Mouse (Mus musculus): Measurements from ENCODE around the gene Acsm1.
"Not testable (repeated sequence)": the region's sequence is repeated elsewhere in the genome, so short reads cannot be mapped to it uniquely, and the experiment has no call there.

Gene Acsm1

DNA sequence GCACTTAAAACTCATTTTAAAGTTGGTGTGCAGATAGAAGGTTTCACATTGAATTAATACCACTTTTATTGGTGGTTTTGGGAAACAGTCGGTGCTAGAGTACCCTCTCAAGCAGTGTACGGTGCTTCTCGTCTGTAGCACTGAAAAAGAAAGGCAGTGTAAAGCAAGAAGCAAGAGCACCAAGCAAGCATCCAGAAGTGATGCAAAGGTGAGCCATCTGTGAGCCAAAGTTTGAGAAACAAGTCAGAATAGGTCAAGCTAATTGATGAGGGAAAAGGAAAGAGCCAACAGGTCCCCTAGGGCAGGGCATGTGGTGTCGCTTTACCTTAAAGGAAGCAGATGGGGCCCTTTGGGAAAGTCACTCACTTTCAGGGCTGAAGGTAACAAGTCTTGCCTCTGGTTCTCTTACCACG is at the start of gene Acsm1:
TSS of gene Acsm1 (plus strand) at position 363 of the 413 bp plus-strand sequence.
- no peak for DNase-seq (ENCODE audit: low spot score)

DNA sequence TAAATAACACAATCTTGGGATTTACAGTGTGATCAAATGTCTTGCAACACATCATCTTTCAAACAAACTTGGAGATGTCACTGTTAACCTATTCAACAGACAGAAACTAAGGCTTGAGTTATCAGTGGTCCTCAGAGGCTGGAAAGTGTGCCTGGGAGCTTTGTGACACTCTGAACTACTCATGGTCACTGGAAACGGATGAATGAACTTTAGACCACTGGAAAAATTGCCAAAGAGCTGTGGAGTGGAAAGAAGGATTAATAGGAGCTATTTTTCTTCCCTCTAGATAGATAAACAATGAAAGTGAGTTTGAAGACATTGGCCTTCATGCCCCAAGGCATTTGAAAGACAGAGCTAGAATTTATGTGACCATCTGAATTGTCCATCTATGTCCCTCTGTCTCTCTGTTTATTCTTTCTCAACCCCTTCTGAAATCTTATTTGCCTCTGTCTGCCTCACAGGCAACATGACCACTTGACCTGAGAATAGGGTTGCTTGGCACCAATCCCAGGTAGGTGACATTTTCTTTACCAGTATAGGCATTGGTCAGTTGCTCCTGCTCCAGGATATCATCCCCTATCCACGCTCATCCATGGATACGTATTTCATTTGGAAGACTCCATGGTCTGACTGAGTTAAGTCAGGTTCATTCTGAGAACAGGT is 46.9 kb upstream of the Acsm1 start:
- DNase-seq (ENCODE audit: low spot score): no peak

DNA sequence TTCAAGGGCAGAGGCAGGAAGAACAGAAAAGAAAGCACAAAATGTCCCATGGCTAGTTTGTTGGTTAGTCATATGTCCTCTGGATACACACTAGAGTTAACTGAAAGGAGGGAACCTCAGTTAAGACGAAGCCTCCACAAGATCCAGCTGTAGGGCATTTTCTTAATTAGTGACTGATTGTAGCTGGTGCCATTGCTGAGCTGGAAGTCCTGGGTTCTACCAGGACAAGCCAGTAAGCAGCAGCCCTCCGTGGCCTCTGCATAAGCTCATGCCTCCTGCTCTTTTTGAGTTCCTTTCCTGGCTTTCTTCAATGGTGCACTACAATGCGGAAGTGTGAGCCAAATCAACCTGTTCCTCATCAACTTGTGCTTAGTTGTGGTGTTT is 46.4 kb upstream of the Acsm1 start:
- no peak for DNase-seq (ENCODE audit: low spot score)

DNA sequence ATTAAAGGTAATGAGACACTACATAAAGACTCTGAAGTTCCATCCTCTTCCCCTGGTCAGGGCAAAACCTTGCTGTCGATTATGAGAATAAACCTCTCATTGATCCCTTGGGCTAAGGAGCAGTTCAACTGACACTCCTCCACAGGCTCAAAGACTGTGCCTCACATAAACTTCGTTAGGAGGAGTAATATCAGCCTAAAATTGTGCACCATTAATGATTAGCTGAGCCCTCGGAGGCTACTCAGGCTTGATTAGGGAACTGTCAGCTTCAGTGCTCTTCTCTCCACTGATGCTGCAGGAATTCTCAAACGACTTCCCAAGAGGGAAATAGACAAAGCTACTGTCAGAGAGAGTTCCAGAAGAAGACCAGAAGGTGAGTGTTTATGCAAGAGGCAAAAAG is 45.4 kb upstream of the Acsm1 start:
- no peak for DNase-seq (ENCODE audit: low spot score)

DNA sequence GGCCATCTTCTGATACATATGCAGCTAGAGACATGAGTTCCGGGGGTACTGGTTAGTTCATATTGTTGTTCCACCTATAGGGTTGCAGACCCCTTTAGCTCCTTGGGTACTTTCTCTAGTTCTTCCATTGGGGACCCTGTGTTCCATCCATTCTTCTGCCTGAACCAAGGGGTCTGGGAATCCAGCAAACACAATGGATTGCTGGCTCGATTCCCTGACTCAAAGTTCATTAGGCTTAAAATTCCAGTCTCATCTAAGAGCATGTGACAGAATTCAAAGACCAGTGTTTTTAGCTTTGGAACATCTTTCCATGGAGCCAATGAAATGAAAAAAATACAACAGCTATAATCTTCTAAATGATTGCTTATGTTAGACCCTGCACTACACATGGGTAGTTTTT is 44.4 kb upstream of the Acsm1 start:
- DNase-seq (ENCODE audit: low spot score): not testable (repeated sequence)

DNA sequence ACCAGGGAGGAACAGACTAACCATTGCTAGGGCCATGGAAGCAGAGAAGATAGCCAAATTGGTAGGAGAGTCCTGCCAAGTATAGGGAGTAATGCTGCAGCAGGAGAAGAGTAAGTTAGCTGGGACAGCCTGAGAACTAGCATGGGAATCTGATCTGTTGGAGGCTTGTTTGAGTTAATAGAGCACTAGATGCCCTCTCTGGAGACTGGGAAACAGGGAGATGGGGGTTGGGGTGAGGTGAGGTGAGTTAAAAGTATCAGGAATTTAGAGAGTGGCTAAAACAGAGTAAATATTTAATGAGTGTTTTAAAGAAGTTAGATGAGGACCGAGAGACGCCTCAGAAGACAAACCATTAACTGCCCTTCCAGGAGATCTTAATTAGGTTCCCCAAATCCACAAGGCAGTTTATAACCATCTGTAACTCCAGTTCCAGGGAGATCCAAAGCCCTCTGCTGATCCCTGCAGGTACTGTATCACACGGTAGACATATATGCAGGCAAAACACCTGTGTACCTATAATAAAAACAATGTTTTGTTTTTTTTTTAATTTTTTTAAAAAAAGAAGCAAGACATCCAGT is 12.2 kb upstream of the Acsm1 start:
- DNase-seq (ENCODE audit: low spot score): no peak

DNA sequence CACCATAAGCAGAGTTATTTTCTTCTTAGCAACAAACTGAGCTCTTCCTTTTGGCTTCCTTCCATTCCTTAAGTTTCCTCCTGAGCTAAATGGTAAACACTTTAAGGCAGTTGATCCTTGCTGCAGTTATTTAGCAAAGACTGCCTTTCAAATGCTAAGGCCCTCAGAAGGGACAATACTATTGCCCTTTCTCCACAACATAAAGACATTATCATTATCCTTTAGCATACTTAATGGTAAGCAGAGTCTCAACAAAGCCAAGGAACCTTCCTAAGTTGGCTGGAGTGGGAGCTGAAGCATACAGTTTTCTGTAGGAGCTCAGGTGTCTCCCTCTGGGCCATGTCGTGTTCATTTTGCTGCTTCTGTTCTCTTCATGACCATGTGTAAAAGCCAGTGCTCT is 11.5 kb upstream of the Acsm1 start:
- DNase-seq (ENCODE audit: low spot score): no peak

DNA sequence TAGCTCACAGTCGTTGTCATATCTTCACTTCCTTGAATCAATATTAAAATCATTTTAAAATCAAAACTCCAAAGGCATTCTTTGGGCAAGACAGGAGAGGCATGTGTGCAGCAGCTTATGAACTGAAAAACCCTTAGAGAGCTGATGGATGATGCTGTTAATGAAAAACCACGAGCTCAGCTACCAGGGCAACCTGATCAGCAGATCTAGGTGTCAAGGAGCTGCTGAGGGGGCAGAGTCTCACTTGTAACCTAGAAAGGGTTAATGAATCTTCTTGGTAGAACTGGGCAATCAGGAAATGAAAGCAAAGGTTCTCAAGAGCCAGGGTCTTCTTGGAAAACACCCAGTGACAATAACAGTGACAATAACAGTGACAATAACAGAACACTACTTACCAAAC is 10.3 kb upstream of the Acsm1 start:
- no peak for DNase-seq (ENCODE audit: low spot score)

DNA sequence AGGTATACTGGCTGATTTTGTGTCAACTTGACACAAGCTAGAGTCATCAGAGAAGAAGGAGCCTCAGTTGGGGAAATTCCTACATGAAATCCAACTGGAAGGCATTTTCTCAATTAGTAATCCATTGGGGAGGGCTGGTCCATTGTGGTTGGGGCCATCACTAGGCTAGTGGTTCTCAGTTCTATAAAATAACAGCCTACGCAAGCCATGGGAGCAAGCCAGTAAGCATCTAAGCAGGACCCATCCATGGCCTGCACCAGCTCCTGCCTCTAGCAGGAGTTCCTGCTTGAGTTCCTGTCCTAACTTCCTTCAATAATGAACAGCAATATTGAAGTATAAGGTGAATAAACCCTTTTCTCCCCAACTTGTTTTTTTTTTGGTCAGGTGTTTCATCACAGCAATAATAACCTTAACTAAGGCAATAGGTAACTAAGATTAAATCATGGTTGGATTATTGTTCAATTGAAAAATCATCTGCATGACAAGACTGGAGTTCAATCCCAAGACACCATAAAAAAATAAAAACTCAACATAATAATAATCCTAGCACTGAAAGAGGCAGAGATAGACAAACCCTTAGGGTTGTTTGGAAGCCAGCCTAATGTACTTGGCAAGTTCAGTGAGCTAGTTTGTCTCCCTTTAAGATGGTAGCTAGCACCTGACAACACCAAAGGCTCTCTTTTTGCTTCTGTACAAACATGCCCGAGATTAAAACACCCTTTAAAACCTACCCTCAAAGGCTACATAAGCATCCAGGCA is 5.5 kb upstream of the Acsm1 start:
- DNase-seq (ENCODE audit: low spot score): no peak

DNA sequence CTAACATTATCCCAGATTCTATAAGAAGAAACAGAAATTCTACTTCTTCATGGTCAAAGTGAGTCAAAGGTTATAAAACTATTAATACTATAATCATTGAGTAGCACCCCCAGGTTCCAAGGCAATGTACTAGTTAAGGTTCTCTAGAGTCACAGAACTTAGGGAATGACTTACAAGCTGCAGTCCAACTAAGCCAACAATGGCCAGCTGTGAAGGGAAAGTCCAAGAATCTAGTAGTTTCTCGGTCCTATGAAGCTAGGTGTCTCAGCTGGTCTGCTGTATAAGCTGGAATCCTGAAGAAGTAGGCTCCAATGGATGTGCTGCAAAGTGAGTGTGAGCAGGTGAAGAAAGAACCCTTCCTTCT is 4.9 kb upstream of the Acsm1 start:
- no peak for DNase-seq (ENCODE audit: low spot score)

DNA sequence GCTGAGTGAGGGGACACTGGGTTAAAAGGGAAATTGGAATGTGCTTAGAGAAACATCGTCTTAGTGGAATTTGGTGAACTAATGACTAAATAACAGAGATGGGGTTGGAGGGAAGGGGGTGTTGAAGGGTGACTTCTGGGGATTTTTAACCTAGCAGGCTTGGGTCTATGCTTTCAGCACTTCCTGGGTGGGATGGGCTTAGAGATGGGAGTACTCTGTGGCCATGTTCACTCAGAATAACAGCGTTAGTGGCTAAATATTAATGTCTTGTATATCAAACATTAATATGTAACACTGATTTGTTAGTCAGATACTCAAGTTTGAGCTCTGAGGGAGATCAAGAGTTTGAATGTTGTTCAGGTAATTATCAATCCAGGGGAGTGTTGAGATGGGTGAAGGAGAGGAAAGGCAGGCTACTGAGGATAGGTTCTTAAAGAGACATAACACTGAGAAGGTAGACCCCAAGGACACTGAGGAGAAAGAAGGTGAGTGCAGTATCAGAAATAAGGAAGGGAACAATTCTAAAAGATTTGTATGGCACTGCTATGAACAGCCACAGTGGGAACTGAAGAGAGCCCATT is 1.8 kb upstream of the Acsm1 start:
- DNase-seq (ENCODE audit: low spot score): no peak

DNA sequence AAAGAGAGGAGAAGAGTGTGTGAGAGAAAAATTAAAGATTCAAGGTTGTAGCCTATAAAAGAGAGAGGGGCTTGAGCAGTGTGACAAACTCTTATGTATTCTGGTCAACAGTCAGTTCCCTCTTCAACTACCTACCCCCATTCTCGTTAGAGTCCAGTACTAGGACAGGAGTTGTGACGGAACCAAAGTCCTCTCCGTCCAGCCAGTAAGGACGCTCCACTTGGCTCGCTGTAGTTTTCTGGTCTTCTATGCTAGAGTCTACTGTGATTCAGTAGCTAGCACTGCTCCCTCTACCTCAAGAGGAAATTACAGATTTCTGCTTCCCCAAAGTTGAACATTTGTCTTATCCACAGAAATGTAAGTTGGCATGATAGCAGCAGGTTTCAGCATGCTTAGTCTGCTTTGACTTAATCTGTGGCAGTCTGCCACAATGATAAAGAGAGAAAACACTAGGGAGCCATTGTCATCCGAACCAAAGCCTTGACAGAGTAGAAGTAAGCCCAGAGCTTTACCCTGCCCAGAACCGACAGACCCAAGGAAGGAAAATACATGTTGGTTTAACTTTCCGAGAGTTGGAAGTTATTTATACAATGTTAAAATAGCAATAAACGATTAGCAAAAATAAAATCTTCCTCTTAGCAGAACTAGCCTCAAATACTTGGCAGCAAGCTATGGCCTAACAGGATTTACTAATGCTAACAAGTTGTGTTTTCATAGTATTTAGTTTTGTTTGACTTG is 731 bp upstream of the Acsm1 start:
- DNase-seq (ENCODE audit: low spot score): no peak

DNA sequence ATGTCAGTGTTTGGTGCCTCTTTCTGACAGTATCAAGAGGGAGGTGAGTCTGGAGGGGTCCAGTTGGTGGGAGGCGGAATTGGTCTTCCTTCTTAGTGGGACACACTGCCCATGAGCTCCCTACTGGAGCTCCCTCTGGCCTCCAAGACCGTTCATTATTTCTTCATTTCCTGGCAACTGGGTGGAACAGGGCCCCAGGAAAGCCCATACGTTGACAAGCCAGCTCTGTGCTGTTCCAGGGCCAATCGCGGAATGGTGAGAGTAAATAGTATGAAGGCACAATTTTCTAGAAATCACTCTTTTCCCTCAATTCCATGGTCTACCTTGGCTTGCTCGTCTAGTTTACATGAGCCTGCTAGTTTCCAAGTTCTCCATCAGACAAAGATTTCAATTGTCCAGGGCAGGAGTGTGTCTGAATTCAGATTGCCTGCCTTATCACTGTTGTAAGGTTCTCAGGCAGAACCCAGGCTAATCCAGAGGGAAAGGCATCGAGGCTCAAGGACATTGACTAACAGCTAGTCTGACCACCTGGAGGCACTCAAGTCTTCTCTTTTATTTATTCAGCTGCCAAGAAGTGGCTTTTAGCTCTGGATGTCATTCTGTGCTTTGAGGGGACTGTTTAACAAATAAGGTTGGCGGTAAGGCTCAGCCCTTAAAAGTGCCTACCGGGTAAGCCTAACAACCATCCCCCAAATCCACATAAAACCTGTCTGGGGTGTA is 1.1 kb downstream of the Acsm1 start:
- no peak for DNase-seq (ENCODE audit: low spot score)

DNA sequence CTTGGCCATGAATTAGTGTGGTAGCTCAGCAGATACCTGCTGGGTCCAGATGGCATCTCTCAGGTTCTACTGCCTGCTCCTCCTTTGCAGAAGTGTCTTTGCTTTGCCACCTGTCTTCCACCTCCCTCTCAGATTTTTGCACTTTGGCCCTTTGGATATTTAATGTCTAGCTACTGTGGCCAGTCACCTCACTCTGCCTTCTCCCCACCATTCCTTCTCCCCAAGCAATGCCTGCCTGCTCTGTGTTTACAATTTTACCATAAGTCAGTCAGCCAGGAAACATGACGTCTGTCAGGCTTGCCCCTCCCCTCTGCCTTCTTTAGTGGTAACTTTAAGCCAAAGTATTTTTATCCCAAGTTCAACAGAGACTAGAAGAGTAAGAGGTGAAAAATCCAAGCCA is 9.7 kb downstream of the Acsm1 start:
- DNase-seq (ENCODE audit: low spot score): no peak

DNA sequence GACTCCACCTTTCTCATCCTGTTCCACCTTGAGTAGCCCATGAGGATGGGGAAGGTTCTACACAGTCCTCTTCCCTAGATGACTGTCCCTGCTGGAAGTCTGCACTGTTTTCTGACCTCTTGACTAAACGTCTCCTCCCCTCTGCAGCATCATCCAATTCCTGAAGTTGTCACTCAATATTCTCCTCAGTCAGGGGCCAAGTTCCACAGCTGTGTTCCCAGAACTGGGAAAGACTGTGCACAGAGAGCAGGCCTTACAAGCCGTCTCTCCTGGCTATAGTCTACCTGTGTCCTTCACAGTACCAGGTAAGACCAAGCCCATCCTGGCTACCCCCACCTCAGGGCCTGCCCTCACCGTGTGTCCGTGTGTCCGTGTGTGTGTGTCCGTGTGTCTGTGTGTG is 10.8 kb downstream of the Acsm1 start:
- DNase-seq (ENCODE audit: low spot score): no peak

DNA sequence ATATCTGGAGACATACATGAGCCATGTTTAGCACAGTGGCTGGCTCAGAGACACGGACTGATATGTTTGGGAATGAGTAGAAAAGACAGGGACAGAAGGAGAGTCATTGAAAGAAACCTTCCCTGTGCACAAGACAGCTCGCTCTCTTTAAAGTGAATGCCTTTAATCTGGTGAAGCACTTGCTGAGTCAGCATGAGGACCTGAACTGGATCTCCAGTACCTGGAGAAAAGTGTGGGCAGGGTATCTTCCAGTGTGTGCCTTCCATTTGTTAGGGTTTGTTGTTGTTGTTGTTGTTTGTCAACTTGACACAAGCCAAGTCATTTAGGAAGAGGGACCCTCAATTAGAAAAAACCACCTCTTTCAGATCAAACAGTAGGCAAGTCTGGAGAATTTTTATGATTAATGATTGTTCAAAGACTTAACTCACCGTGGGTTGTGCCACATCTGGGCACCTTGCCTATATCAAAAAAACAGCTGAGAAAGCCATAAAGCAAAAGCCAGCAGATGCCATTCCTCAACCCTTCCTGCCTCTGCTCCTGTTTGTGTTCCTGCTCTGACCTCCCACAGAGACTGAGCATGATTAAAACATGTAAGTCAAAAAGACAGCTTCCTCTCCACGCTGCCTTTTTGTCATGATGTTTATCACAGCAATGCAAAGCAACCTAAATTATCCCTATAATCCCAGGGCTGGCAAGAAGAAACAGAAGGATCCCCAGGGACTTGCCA is 11.5 kb downstream of the Acsm1 start:
- DNase-seq (ENCODE audit: low spot score): no peak

DNA sequence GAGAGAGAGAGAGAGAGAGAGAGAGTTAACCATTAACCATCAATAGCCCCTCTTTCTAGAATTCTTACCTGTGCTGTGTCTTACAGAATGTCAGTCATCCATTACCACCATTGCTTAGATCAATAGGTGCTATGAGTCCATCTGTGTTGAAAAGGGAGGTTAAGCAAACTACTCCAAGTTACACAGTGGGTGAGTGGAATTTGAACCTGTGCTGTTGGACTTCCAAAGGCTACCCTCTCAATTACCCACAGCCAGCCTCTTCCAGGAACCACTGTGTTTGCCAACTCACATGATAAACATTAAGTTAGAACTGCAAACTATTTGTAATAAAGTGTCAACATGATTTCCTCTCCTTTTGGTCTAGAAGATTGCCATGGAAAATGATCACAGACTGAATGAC is 13.3 kb downstream of the Acsm1 start:
- DNase-seq (ENCODE audit: low spot score): no peak

DNA sequence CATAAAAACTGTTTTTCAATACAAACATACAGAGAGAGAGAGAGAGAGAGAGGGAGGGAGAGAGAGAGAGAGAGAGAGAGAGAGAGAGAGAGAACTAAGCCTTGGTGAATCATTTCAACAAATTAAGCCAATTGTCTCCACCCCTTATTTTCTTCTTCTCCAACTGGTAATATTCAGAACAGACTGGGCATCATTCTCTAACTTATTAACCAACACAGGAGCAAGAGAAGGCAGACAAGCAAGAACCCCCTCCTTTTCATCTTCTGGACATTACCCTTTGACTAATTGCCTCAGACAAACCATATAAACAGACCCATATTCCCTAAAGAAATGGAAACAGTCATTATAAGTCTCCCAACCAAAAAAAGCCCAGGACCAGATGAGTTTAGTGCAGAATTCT is 31.9 kb downstream of the Acsm1 start:
- DNase-seq (ENCODE audit: low spot score): no peak

DNA sequence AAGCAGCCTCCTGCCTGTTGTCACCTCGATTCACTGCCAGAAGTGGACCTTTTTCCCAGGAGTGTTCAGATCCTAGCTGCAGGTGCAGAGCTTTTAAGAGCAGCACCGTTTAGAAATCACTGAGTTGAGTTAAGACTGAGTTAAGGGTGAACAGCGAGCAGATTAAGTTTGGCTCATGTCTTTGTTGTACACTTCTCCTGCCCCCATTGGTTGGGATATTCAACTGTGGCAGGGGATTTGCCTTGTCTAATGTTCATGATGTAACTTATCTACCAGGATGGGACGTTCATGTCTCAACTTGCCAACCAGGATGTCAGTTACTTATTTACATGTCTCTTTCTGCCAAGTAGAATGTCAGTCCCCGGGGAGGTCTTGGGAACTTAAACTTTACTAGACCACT is 35.5 kb downstream of the Acsm1 start:
- DNase-seq (ENCODE audit: low spot score): no peak

DNA sequence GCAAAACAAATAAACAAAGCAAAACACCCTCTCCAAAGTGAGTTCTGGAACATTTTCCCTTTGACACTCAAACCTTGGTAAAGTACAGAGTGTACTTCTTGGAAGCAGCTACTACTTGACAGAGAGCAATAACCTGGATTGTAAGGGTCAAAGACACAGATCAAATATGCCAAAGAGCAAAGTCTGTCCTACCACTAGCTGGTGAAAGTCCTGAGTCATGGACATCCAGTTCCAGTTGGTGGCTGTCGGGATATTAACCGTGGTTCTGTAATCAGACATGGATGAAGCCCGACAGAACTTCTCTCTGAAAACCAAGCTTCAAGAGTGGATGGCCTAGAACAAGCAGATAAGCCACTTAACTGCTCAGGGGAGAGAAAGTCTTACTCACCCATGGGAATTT is 61.1 kb downstream of the Acsm1 start:
- no peak for DNase-seq (ENCODE audit: low spot score)

DNA sequence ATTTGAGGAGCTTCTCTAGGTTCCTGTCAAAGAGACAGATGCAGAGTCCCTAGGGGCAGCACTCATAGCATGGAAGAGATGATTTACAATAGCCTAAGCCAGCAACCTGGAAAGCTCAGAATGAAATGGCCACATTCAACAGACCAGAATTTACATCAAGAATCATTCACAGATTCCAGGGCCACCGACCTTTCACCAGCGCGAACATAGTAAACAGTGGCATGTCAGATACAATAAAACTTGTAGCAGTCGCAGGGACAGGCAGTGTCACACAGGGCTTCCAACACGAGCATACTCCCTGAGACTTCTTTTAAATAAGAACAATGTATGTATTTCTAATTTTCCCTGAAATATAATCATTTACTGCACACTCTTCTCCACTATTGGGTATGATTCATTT is 63.6 kb downstream of the Acsm1 start:
- no peak for DNase-seq (ENCODE audit: low spot score)
